Mouse (Mus musculus): ENCODE measurements at regions not wholly inside any gene's neighbourhood (a gene's known extent, or its start where the extent isn't known, plus 50 kb on each side); places are given as distances from the start of the nearest gene placed in this dataset.

- TF ChIP-seq MAFK (IDR thresholded peaks at IDR 0.05; ENCODE audit: insufficient read depth, low read depth, low read length) (no peak), ZC3H11A (IDR thresholded peaks at IDR 0.05; ENCODE audit: borderline replicate concordance, low read depth, low read length) (no peak), ZNF384 (IDR thresholded peaks at IDR 0.05; ENCODE audit: low read depth, low read length) (no peak), HCFC1 (IDR thresholded peaks at IDR 0.05; ENCODE audit: borderline replicate concordance, insufficient read depth, low read length) (no peak)
Observed at GRCm38 (mm10) chr10:120726369-120726768, 172.5 kb downstream of the Msrb3 start.

DNA sequence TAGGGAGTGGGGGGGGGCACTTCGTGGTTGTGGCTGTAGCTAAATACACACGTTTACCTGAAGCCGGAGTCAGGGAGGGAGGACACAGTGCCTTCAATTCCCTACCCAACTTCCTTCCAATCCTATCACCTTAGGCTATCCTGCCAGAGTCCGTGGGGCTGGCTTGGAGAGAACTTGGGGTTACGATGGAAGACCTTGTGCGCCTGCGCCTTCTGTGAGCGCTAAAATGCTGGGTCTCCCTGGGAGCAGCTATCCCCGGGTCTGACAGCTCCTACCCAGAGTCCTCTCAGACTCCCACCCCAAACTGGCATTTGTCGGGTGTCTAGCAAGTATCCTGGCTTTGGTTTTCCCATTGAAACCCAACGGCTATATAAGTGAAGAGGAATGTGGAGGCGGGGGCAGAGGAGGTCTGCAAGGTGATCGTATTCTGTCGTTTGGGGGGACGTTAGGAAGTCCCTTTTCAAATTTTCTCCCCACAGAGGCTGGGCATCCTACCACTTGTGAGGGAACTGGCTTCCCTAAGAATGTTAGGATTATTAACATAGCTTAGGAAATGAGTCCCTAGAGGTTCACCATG lies 176.9 kb downstream of the Msrb3 start:
- no peak overlapping the region for H3K27ac ChIP-seq (ENCODE audit: insufficient read depth, low read depth, low read length, poor library complexity, severe bottlenecking)
- no peak overlapping the region for H3K9ac ChIP-seq (ENCODE audit: insufficient read depth, low read depth, low read length, poor library complexity, severe bottlenecking)
- no peaks in the 10 kb centered on the region for H3K9me3 ChIP-seq (ENCODE audit: control insufficient read depth, insufficient read depth, low read depth, low read length)
- no peaks in the 10 kb centered on the region for H3K36me3 ChIP-seq (ENCODE audit: control insufficient read depth, insufficient read depth, low read length, poor library complexity, severe bottlenecking)
- in situ Hi-C loops (cut with MboI; ENCODE audit: low sequenced_read_pairs in 2 of 2, unreplicated experiment in 2 of 2): no loop called here
- TF ChIP-seq CHD2 (IDR thresholded peaks at IDR 0.05; ENCODE audit: low read depth, low read length) (no peak), MAFK (IDR thresholded peaks at IDR 0.05; ENCODE audit: insufficient read depth, low read depth, low read length) (no peak), ZC3H11A (IDR thresholded peaks at IDR 0.05; ENCODE audit: borderline replicate concordance, low read depth, low read length) (no peak), HCFC1 (IDR thresholded peaks at IDR 0.05; ENCODE audit: borderline replicate concordance, insufficient read depth, low read length) (no peak), ZNF384 (IDR thresholded peaks at IDR 0.05; ENCODE audit: low read depth, low read length) (no peak)
- DNase-seq (ENCODE audit: low read depth, low spot score): no peak
- H3K4me3 ChIP-seq (ENCODE audit: insufficient read depth in 1 of 2, low read depth in 1 of 2, low read length in 2 of 2, poor library complexity in 1 of 2, severe bottlenecking in 1 of 2): no peak overlapping the region
- peaks cover 0 to 3% of the 10 kb centered on the region in 2 experiments; a peak in 1 of 4 replicates for H3K4me1 ChIP-seq (ENCODE audit: control insufficient read depth in 2 of 2, insufficient read depth in 2 of 2, low read length in 2 of 2, poor library complexity in 1 of 2)

More at GRCm38 (mm10) chr10:120726369-120726768, 172.5 kb downstream of the Msrb3 start:
- in situ Hi-C loops (cut with MboI; ENCODE audit: low sequenced_read_pairs in 2 of 2, unreplicated experiment in 2 of 2): no loop called here
- DNase-seq (ENCODE audit: low read depth, low spot score): no peak
- H3K27ac ChIP-seq (ENCODE audit: insufficient read depth, low read depth, low read length, poor library complexity, severe bottlenecking): no peak overlapping the region
- H3K4me3 ChIP-seq (ENCODE audit: insufficient read depth in 1 of 2, low read depth in 1 of 2, low read length in 2 of 2, poor library complexity in 1 of 2, severe bottlenecking in 1 of 2): no peak overlapping the region
- H3K36me3 ChIP-seq (ENCODE audit: control insufficient read depth, insufficient read depth, low read length, poor library complexity, severe bottlenecking): no peaks in the 10 kb centered on the region
- no peaks in the 10 kb centered on the region for H3K9me3 ChIP-seq (ENCODE audit: control insufficient read depth, insufficient read depth, low read depth, low read length)
- no peak overlapping the region for H3K9ac ChIP-seq (ENCODE audit: insufficient read depth, low read depth, low read length, poor library complexity, severe bottlenecking)
- peaks cover 0 to 3% of the 10 kb centered on the region in 2 experiments; a peak in 1 of 4 replicates for H3K4me1 ChIP-seq (ENCODE audit: control insufficient read depth in 2 of 2, insufficient read depth in 2 of 2, low read length in 2 of 2, poor library complexity in 1 of 2)

- no peaks in the 10 kb centered on the region for H3K36me3 ChIP-seq (ENCODE audit: control insufficient read depth, insufficient read depth, low read length, poor library complexity, severe bottlenecking)
Observed at GRCm38 (mm10) chr10:120720981-120721380, 177.9 kb downstream of the Msrb3 start.

GRCm38 (mm10) chr10:120720061-120720460 lies 178.8 kb downstream of the Msrb3 start:
- in situ Hi-C loops (cut with MboI; ENCODE audit: low sequenced_read_pairs in 2 of 2, unreplicated experiment in 2 of 2): no loop called here
- Histone ChIP-seq H3K9me3 (ENCODE audit: control insufficient read depth, insufficient read depth, low read depth, low read length) (no peaks in the 10 kb centered on the region), H3K9ac (ENCODE audit: insufficient read depth, low read depth, low read length, poor library complexity, severe bottlenecking) (no peak overlapping the region), H3K4me3 (ENCODE audit: insufficient read depth in 1 of 2, low read depth in 1 of 2, low read length in 2 of 2, poor library complexity in 1 of 2, severe bottlenecking in 1 of 2) (no peak overlapping the region), H3K36me3 (ENCODE audit: control insufficient read depth, insufficient read depth, low read length, poor library complexity, severe bottlenecking) (no peaks in the 10 kb centered on the region), H3K27ac (ENCODE audit: insufficient read depth, low read depth, low read length, poor library complexity, severe bottlenecking) (no peak overlapping the region), H3K4me1 (ENCODE audit: control insufficient read depth in 2 of 2, insufficient read depth in 2 of 2, low read length in 2 of 2, poor library complexity in 1 of 2) (peaks cover 0 to 3% of the 10 kb centered on the region in 2 experiments; a peak in 1 of 4 replicates)
- TF ChIP-seq ZC3H11A (IDR thresholded peaks at IDR 0.05; ENCODE audit: borderline replicate concordance, low read depth, low read length) (no peak), CHD2 (IDR thresholded peaks at IDR 0.05; ENCODE audit: low read depth, low read length) (no peak), MAFK (IDR thresholded peaks at IDR 0.05; ENCODE audit: insufficient read depth, low read depth, low read length) (no peak), HCFC1 (IDR thresholded peaks at IDR 0.05; ENCODE audit: borderline replicate concordance, insufficient read depth, low read length) (no peak), ZNF384 (IDR thresholded peaks at IDR 0.05; ENCODE audit: low read depth, low read length) (no peak)
- DNase-seq (ENCODE audit: low read depth, low spot score): no peak

More at GRCm38 (mm10) chr10:120720981-120721380, 177.9 kb downstream of the Msrb3 start:
- H3K9me3 ChIP-seq (ENCODE audit: control insufficient read depth, insufficient read depth, low read depth, low read length): no peaks in the 10 kb centered on the region
- H3K4me1 ChIP-seq (ENCODE audit: control insufficient read depth in 2 of 2, insufficient read depth in 2 of 2, low read length in 2 of 2, poor library complexity in 1 of 2): peaks cover 0 to 3% of the 10 kb centered on the region in 2 experiments; a peak in 1 of 4 replicates
- no peak for DNase-seq (ENCODE audit: low read depth, low spot score)
- no peak for TF ChIP-seq ZC3H11A (IDR thresholded peaks at IDR 0.05; ENCODE audit: borderline replicate concordance, low read depth, low read length)
- no peak for TF ChIP-seq HCFC1 (IDR thresholded peaks at IDR 0.05; ENCODE audit: borderline replicate concordance, insufficient read depth, low read length)
- TF ChIP-seq MAFK (IDR thresholded peaks at IDR 0.05; ENCODE audit: insufficient read depth, low read depth, low read length): no peak
- no peak for TF ChIP-seq CHD2 (IDR thresholded peaks at IDR 0.05; ENCODE audit: low read depth, low read length)
- TF ChIP-seq ZNF384 (IDR thresholded peaks at IDR 0.05; ENCODE audit: low read depth, low read length): no peak
- in situ Hi-C loops (cut with MboI; ENCODE audit: low sequenced_read_pairs in 2 of 2, unreplicated experiment in 2 of 2): no loop called here
- H3K27ac ChIP-seq (ENCODE audit: insufficient read depth, low read depth, low read length, poor library complexity, severe bottlenecking): no peak overlapping the region
- no peak overlapping the region for H3K4me3 ChIP-seq (ENCODE audit: insufficient read depth in 1 of 2, low read depth in 1 of 2, low read length in 2 of 2, poor library complexity in 1 of 2, severe bottlenecking in 1 of 2)
- H3K9ac ChIP-seq (ENCODE audit: insufficient read depth, low read depth, low read length, poor library complexity, severe bottlenecking): no peak overlapping the region

Data from ES-E14 (cell line).